Mouse (Mus musculus) C2C12 (cell line): ENCODE data around the gene Tcp11l2.

Source experiments
- CEBPB ChIP-seq: IDR thresholded peaks from one replicate; pipeline ENCODE4 v1.6.1; 2011; ENCODE audit warnings: low read depth, mild to moderate bottlenecking, control low read depth, moderate library complexity
- CTCF ChIP-seq: IDR thresholded peaks from one replicate; pipeline ENCODE4 v1.5.1; 2011; ENCODE audit not compliant: control insufficient read depth, insufficient read depth, insufficient read length
- MYOD1 ChIP-seq: IDR thresholded peaks from one replicate; pipeline ENCODE4 v1.6.1; 2011; ENCODE audit warnings: low read depth; ENCODE audit not compliant: control insufficient read depth, insufficient read length

DNA sequence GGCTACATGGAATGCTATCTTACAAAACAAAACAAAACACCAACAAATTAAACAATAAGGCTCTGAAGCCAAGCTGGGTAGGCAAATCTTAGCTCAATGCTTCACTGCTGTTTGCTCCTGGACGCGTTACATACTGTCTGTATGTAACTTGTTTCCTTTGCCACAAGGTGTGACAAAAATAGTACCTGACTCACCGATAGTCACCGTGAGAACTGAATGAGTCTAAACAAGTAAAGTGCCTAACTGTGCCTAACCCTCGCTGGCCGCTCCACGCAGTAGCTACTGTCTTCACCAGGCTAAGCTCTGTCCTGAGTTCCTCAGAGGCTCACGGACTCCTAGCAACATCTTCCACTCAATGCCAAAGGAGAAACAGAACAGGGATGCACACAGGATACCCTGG, 46.0 kb upstream of the Tcp11l2 start:
- TF ChIP-seq CTCF (no peak), MYOD1 (no peak), CEBPB (no peak)
